Mouse (Mus musculus): ENCODE measurements around the gene Slc38a4. TPM values are rescaled to one million over a fixed set of nuclear protein-coding genes. Genes with fewer than 3 reads are reported as not detected.

Gene Slc38a4
- polyA plus RNA-seq, 1 experiment from 2014 or later, result 159 TPM

DNA sequence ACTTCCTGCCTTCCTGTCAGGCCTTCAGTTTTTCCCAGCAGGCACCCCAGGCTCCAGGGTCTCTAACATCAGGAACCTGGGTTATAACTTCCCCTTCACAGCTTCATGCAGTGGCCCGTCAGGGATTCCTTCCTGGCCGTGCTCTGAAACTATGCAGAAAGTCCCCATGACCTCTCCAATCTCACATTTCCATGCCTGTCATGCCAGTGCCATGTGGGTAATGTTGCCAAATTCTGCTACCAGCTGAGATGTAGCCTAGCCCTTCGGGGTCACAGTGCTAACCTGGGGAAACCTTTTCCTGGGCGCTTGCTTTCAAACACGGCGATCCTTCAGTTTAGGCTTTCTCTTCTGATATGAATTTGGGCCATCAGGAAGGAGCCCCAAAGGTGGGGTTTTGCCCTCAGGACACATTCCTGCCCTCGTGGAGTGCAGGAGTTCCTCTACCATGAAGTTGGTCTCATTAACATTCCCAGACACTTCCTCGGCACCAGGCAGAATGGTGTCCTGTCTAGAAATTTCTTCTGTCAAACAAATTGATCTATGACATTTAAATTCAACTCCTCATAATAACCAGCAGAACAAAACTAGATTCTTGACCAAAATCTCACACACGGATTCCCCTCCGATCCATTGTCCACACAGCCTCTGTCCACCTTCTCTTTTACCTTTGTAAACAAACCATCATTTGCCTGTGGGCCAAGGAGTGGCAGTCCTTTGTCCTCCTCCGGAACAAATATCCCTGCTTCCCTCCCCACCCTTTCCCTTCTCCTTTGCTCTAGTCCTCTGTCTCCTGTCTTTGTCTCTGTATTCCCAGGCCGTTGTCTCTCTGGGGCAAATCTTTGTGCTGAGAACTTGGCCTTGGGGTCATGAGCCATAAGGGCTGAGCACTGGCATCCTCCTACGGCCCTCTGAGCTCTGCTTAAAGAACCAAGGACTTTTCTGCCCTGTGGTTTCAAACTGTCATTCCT, 17.4 kb upstream of the Slc38a4 start:
- ATAC-seq (ENCODE audit: insufficient number of reproducible peaks, low FRiP score), result no peak
- H3K27ac ChIP-seq (ENCODE audit: poor library complexity, severe bottlenecking), result no peak overlapping the region
- 56% methylated on average over 13 of the region's 13 CpGs for WGBS
- peaks cover 22% of the 10 kb centered on the region for H3K4me1 ChIP-seq (replicated peaks)
- no peak overlapping the region for H3K4me2 ChIP-seq
- H3K36me3 ChIP-seq, result no peaks in the 10 kb centered on the region
- H3K9ac ChIP-seq, result no peak overlapping the region
- no peaks in the 10 kb centered on the region for H3K27me3 ChIP-seq (replicated peaks)
- no peak overlapping the region for H3K4me3 ChIP-seq
- no peaks in the 10 kb centered on the region for H3K9me3 ChIP-seq (replicated peaks)

DNA sequence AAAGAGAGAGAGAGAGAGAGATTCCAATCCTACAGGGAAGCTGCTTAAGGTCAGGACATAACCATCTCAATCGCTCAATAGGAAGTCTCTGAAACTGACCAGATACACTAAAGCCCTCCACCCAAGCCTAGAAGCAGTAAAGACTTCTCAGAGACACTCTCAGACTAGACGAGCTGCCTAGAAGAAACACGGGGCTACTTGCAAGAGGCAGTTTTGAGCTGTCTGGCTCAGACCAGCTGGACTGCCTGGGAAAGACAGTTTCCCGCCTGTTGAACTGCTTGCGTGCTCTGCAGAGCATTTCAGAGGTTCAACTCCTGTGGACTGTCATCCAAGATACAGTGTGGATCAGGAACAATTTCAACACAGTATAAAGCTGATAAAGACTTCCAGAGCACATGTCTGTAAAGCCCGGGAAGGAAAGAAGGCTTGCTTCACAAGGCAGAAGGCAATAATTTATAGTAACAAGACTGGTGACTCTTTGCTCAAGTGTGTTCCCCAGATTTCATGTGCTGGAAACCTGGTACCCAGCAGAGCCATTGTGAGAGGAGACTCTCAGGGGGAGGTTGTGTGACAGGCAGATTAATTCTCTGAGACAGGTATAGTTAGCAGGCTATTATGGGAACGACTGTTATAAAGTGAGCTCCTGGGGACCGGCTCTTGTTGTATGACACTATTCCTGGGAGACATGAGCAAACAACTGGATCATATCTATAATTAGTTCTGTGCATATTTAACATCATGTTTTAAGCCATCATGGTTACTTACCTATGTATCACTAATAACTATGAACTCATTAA, 11.8 kb upstream of the Slc38a4 start:
- Histone ChIP-seq H3K9ac (peak overlapping the region; percentile 60; the same call in 1 of the 2 replicates), H3K27me3 (replicated peaks) (no peaks in the 10 kb centered on the region), H3K4me2 (peak overlapping the region; percentile 6; the same call in 1 of the 2 replicates), H3K27ac (ENCODE audit: poor library complexity, severe bottlenecking) (peak overlapping the region; percentile 75), H3K4me3 (no peak overlapping the region), H3K4me1 (replicated peaks) (peaks cover 31% of the 10 kb centered on the region), H3K36me3 (no peaks in the 10 kb centered on the region), H3K9me3 (replicated peaks) (no peaks in the 10 kb centered on the region)
- 23% methylated on average over 8 of the region's 8 CpGs for WGBS
- ATAC-seq (ENCODE audit: insufficient number of reproducible peaks, low FRiP score), result peak; percentile 49; the same call in 1 of the 2 replicates

DNA sequence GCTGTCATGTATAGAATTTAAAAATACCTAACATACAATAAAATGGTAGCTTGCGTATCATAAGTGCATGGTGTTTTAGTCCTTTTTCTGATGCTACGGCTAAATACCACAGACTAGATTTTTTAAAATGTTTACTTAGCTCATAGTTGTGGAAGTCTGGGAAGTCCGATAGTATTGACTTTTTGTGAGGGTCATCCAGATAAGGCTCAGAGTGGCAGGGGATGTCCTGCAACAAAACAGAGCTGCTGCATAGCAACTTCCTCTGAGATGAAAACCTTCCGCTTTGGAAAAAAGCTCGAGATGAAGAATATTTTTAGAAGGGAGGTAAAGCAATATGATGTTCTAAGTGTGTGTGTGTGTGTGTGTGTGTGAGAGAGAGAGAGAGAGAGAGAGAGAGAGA, 11.2 kb upstream of the Slc38a4 start:
- peaks cover 31% of the 10 kb centered on the region for H3K4me1 ChIP-seq (replicated peaks)
- no peak overlapping the region for H3K4me3 ChIP-seq
- H3K9me3 ChIP-seq (replicated peaks), result no peaks in the 10 kb centered on the region
- H3K27me3 ChIP-seq (replicated peaks), result no peaks in the 10 kb centered on the region
- peak; percentile 62; the same call in 1 of the 2 replicates for ATAC-seq (ENCODE audit: insufficient number of reproducible peaks, low FRiP score)
- 38% methylated on average over 5 of the region's 5 CpGs for WGBS
- no peak overlapping the region for H3K9ac ChIP-seq
- no peaks in the 10 kb centered on the region for H3K36me3 ChIP-seq
- peak overlapping the region; percentile 75 for H3K27ac ChIP-seq (ENCODE audit: poor library complexity, severe bottlenecking)
- H3K4me2 ChIP-seq, result no peak overlapping the region

DNA sequence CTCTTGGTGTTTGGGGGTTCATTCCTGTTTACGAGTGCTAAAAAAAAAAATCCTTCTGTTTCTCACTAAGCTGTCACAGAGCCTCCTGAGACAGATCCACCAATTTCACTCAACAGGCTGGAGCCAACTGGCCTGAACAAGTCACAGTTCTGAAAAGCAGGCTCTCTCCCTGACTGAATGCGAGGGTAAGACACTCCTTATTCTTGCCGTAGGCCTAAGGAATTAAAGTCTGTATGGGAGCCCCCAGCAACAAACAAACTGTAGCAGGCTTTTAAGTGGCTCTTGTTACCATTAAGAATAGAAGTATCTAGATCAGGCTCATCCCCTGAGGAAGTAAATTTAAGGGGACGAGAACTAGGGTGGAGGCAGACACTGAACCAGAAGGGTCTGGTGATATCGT, 7.5 kb upstream of the Slc38a4 start:
- Histone ChIP-seq H3K4me2 (no peak overlapping the region), H3K27me3 (replicated peaks) (no peaks in the 10 kb centered on the region), H3K4me3 (no peak overlapping the region), H3K27ac (ENCODE audit: poor library complexity, severe bottlenecking) (no peak overlapping the region), H3K4me1 (replicated peaks) (peaks cover 37% of the 10 kb centered on the region), H3K36me3 (no peaks in the 10 kb centered on the region), H3K9me3 (replicated peaks) (no peaks in the 10 kb centered on the region), H3K9ac (no peak overlapping the region)
- ATAC-seq (ENCODE audit: insufficient number of reproducible peaks, low FRiP score), result no peak
- 89% methylated on average over 5 of the region's 5 CpGs for WGBS

DNA sequence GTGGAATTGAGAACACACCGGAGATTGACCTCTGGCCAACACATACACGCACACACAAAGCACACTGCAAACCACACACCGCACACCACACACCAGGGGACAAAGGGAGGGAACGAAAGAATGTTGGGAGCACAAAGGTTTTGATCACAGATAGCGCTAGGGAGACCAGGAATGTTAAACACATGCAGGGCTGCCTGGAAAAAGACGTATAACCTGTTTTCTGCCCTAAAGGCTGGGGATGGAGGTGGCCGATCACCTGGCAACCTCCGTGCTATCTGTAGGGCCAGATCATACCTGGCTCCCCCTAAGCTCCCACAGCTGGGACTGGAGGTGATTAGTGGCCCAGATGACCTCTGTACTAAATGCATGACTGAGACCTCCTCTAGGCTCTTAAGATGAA, 5.2 kb upstream of the Slc38a4 start:
- Histone ChIP-seq H3K27me3 (replicated peaks) (no peaks in the 10 kb centered on the region), H3K4me3 (no peak overlapping the region), H3K27ac (ENCODE audit: poor library complexity, severe bottlenecking) (no peak overlapping the region), H3K4me2 (no peak overlapping the region), H3K9ac (no peak overlapping the region), H3K9me3 (replicated peaks) (no peaks in the 10 kb centered on the region), H3K4me1 (replicated peaks) (peaks cover 18% of the 10 kb centered on the region), H3K36me3 (no peaks in the 10 kb centered on the region)
- ATAC-seq (ENCODE audit: insufficient number of reproducible peaks, low FRiP score), result no peak
- WGBS, result 84% methylated on average over 8 of the region's 8 CpGs

DNA sequence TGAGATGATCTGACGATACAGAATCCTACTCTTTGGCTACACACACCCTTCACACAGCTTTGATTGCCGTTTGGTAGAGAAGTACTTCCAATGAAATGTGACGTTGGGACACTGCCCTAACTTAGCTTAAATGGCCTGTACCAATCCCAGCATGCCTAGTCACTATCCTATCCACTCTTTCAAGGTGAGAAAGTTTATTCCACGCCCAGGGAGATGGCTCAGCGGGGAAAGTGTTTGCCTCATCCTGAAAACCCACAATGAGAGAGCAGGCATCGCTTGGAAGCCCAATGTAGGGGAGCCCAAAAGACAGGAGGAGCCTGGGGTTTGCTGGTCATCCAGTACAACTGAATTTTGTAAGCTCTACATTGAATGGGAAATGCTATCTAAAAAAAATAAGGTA, 4.8 kb upstream of the Slc38a4 start:
- 87% methylated on average over 6 of the region's 6 CpGs for WGBS
- no peak overlapping the region for H3K27ac ChIP-seq (ENCODE audit: poor library complexity, severe bottlenecking)
- peaks cover 14% of the 10 kb centered on the region for H3K4me1 ChIP-seq (replicated peaks)
- no peak overlapping the region for H3K9ac ChIP-seq
- no peaks in the 10 kb centered on the region for H3K36me3 ChIP-seq
- H3K27me3 ChIP-seq (replicated peaks), result no peaks in the 10 kb centered on the region
- peaks cover under 1% of the 10 kb centered on the region for H3K9me3 ChIP-seq (replicated peaks)
- H3K4me3 ChIP-seq, result no peak overlapping the region
- ATAC-seq (ENCODE audit: insufficient number of reproducible peaks, low FRiP score), result no peak
- H3K4me2 ChIP-seq, result no peak overlapping the region

DNA sequence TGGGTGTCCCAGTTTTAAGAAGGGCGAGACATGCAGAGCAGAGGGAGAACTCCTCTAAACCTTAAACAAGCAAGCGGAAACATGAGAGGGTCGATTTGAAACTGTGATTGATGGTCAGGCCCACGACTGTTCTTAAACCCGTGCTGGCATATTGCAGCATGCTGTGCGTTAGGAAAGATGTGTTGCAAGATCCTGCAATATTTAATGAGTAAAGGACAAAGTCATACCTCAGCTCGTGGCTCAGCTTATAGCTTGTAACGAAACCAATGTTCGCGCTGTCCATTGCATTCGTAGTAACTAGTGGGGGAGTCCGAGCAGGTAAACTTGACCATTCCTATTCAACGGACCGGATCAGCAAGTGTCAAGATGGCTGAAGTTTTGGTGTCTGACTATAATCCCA, 4.3 kb upstream of the Slc38a4 start:
- H3K9me3 ChIP-seq (replicated peaks), result peaks cover 5% of the 10 kb centered on the region
- no peak for ATAC-seq (ENCODE audit: insufficient number of reproducible peaks, low FRiP score)
- no peak overlapping the region for H3K4me3 ChIP-seq
- no peak overlapping the region for H3K9ac ChIP-seq
- H3K27ac ChIP-seq (ENCODE audit: poor library complexity, severe bottlenecking), result no peak overlapping the region
- no peak overlapping the region for H3K4me2 ChIP-seq
- H3K36me3 ChIP-seq, result no peaks in the 10 kb centered on the region
- no peaks in the 10 kb centered on the region for H3K27me3 ChIP-seq (replicated peaks)
- peaks cover 11% of the 10 kb centered on the region for H3K4me1 ChIP-seq (replicated peaks)
- 88% methylated on average over 14 of the region's 14 CpGs for WGBS

DNA sequence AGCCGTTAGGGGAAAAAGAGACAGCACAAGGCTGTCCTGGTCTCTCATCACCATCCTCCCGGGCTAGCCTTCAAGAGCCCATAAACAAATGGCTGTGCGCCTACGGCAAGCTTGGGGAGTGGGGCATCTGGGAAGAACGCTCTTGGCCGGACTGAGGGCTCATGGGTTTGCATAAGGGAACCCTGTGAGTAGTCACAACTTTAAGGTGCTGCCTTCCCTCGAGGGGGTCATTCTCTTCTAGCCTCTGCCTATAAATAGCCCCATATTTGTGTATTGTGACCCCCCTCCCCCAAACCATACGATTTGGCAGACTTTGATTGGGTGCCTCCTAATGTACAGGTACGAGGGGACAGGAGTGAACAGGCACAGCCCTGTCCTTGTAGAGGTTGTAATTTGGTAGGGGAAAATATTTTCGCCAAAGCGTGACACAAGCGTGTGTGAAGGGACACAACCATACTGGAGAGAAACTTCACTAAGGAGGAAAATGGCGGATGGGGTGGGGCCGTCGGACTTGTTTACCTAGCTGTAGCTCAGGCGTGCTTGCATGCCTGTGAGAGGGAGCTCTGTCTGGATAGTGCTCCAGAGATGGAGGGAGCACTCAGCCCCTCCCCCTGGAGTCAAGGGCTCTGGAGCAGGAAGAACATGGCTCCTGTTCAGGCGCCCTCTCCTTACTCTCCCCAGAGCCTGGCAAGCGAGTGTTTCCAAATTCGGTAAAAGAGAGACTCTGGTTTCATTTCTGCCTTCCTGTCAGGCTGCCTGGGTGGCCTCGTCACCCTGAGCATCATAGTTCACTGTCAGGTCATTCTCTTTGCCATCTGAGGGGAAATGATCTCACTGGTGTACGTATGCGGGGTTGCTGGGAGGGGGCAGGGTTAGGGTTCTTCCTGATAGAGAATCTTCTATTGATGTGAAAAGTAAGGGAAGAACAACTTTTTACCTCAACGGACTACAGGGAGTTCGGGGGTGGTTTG, 3.6 kb upstream of the Slc38a4 start:
- Histone ChIP-seq H3K4me3 (no peak overlapping the region), H3K36me3 (no peaks in the 10 kb centered on the region), H3K9me3 (replicated peaks) (peaks cover 13% of the 10 kb centered on the region), H3K27ac (ENCODE audit: poor library complexity, severe bottlenecking) (no peak overlapping the region), H3K27me3 (replicated peaks) (no peaks in the 10 kb centered on the region), H3K4me2 (no peak overlapping the region), H3K4me1 (replicated peaks) (peaks cover 9% of the 10 kb centered on the region; the same call in 1 of the 2 replicates), H3K9ac (no peak overlapping the region)
- no peak for ATAC-seq (ENCODE audit: insufficient number of reproducible peaks, low FRiP score)
- 76% methylated on average over 24 of the region's 24 CpGs for WGBS

DNA sequence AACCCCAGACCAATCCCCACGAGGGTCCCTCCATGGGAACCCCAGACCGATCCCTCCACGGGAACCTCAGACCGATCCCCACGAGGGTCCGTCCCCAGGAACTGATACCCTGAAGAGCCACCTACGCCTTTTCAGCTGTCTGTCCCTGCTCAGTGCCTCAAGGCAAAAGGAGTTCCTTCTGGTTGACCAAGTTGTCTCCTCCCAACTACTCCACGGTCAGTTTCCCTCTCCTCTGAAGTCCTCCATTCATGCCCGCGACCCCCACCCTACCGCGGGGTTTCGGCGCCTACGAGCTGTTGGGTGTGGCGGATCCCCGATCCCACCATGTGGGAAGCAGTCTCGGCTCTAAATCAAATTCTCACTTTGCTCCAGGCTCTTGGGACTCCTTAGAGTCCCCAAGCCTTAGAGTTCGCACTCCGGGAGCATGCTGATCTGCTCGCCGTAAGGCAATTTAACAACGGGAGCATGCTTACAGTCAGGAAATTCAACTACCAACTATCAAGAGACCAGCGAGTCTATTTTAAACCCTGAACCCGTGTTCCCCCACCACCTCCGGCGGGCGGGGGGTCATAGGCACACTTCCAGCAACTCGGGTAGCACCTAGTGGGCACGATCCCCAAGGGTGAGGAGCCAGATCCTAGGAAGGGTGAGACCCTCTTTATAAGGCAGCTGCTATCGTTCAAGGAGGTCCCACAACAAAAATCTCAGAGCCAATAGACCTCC, 828 bp downstream of the Slc38a4 start:
- Histone ChIP-seq H3K4me2 (peak overlapping the region; percentile 65), H3K9ac (peak overlapping the region; percentile 87), H3K9me3 (replicated peaks) (peaks cover 14% of the 10 kb centered on the region), H3K4me1 (replicated peaks) (peaks cover 34% of the 10 kb centered on the region), H3K36me3 (no peaks in the 10 kb centered on the region), H3K4me3 (peak overlapping the region; percentile 66), H3K27me3 (replicated peaks) (no peaks in the 10 kb centered on the region), H3K27ac (ENCODE audit: poor library complexity, severe bottlenecking) (peak overlapping the region; percentile 87)
- no peak for ATAC-seq (ENCODE audit: insufficient number of reproducible peaks, low FRiP score)
- 43% methylated on average over 31 of the region's 31 CpGs for WGBS

DNA sequence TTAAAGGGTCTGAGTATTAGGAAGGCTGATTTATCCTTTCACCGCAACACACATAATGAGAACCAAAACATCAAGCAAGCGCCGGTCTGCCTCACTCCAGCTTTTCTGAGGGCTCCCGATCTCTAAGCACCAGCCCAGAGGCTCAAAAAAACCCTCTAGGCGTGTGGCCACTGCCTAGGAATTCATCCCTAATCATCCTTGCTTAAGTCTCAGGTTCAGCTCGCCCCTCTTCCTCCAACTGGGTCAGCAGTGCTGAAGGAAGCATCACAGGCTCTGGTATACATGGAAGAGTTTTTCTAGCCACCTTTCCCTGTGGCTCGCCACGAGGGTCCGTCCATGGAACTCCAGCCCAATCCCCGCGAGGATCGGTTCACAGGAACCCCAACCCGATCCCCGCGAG, 1.6 kb downstream of the Slc38a4 start:
- Histone ChIP-seq H3K27ac (ENCODE audit: poor library complexity, severe bottlenecking) (peak overlapping the region; percentile 87), H3K36me3 (no peaks in the 10 kb centered on the region), H3K27me3 (replicated peaks) (no peaks in the 10 kb centered on the region), H3K4me2 (peak overlapping the region; percentile 65), H3K9me3 (replicated peaks) (peaks cover 14% of the 10 kb centered on the region), H3K4me3 (peak overlapping the region; percentile 66), H3K4me1 (replicated peaks) (peaks cover 36% of the 10 kb centered on the region), H3K9ac (peak overlapping the region; percentile 87)
- no peak for ATAC-seq (ENCODE audit: insufficient number of reproducible peaks, low FRiP score)
- 46% methylated on average over 15 of the region's 15 CpGs for WGBS

Measured in heart, embryonic 12.5 days (tissue).